Mouse (Mus musculus) heart, embryonic 13.5 days (tissue): ENCODE data around the gene 6030452D12Rik. TPM values are rescaled to one million over a fixed set of nuclear protein-coding genes. Genes with fewer than 3 reads are reported as not detected.

Experiments used
- ATAC-seq: fragments of 200-750 bp; cut with Nextera tagmentation; 2 replicates; pipeline ENCODE4 v1.8.0; 2017; ENCODE audit warnings: moderate TSS enrichment; ENCODE audit not compliant: insufficient number of reproducible peaks, low FRiP score, low TSS enrichment; ENCODE audit errors: extremely low read depth
- H3K27ac ChIP-seq: fragments of 300-500 bp; sonication (generic); replicated peaks from 2 replicates; pipeline ENCODE4 v1.5.1; 2015; ENCODE audit warnings: moderate library complexity, mild to moderate bottlenecking, inconsistent platforms
- H3K27me3 ChIP-seq: fragments of 300-500 bp; sonication (generic); replicated peaks from 2 replicates; pipeline ENCODE4 v1.6.1; 2015; ENCODE audit warnings: mild to moderate bottlenecking, inconsistent platforms
- H3K36me3 ChIP-seq: fragments of 300-500 bp; sonication (generic); 2 replicates; pipeline ENCODE4 v1.6.1; 2015; ENCODE audit warnings: mild to moderate bottlenecking, inconsistent platforms
- H3K4me1 ChIP-seq: fragments of 300-500 bp; sonication (generic); 2 replicates; pipeline ENCODE4 v1.6.1; 2015; ENCODE audit warnings: inconsistent platforms
- H3K4me2 ChIP-seq: fragments of 300-500 bp; sonication (generic); 2 replicates; pipeline ENCODE4 v1.6.1; 2015; ENCODE audit warnings: inconsistent platforms, mild to moderate bottlenecking, moderate library complexity
- H3K4me3 ChIP-seq: fragments of 300-500 bp; sonication (generic); 2 replicates; pipeline ENCODE4 v1.5.1; 2015; ENCODE audit warnings: moderate library complexity, mild to moderate bottlenecking, inconsistent platforms
- H3K9ac ChIP-seq: fragments of 300-500 bp; sonication (generic); 2 replicates; pipeline ENCODE4 v1.6.1; 2015; ENCODE audit warnings: inconsistent platforms, mild to moderate bottlenecking, moderate library complexity
- H3K9me3 ChIP-seq: fragments of 300-500 bp; sonication (generic); 2 replicates; pipeline ENCODE4 v1.6.1; 2016; ENCODE audit warnings: inconsistent platforms
- WGBS: fragments of 180-500 bp; shearing (Covaris S2); methylation state at CpG from one replicate; pipeline ENCODE4 v1.1.7; 2015; ENCODE audit warnings: mixed read lengths; 5-methylcytosine and 5-hydroxymethylcytosine counted together
- polyA plus RNA-seq: library from polyadenylated mRNA; unstranded; fragments of >200 nt; fragmentation: Nextera tagmentation; extraction: Ambion mirVana; gene quantifications from 2 replicates; pipeline ENCODE4 v1.2.1, GENCODE M21; 2015

The 6030452D12Rik gene
- polyA plus RNA-seq: not detected in 2 replicates

DNA sequence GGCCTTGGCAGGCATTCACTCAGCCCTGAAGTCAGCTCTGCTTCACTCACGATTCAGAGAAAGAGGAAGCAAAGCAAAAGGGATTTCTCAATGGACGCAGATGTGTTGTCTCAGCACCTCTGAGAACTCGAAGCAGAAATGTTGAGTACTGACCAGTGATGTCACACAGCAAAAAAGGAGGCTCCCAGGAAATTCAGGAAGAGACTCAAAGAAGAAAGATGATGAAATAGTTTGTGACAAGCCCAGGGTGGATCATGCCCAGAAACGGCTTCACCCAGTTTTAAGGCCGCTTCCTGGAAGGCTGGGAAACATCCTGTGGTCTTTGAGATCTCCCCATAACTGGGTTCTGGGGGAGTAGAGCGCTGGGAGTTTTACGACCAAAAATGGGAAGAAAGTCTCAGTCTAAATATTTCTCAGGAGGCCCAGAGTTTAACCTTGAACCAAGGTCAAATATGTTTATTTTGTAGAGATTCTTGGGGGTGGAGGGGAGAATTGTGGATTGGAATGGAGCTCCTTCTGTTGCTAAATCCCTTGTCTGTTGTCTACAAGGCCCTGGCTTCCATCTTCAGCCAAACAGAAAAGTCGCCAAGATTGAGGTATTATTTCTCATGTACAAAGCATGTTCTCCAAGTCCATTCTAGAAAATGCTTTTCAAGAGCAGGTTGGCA lies at the start of gene 6030452D12Rik:
Gene 6030452D12Rik (plus strand): TSS at position 505 of the 668 bp plus-strand sequence.
- H3K9me3 ChIP-seq: no peaks in the 10 kb centered on the region
- 70% methylated on average over 8 of the region's 8 CpGs for WGBS
- no peak within 1 kb of the TSS for H3K4me2 ChIP-seq
- H3K4me3 ChIP-seq: no peak within 1 kb of the TSS
- ATAC-seq: no peak
- no peaks in the 10 kb centered on the region for H3K27me3 ChIP-seq
- peak within 1 kb of the TSS; percentile 7; the same call in 1 of the 2 replicates for H3K27ac ChIP-seq
- peaks cover 9% of the 10 kb centered on the region for H3K4me1 ChIP-seq
- no peak within 1 kb of the TSS; the same call in 1 of the 2 replicates for H3K9ac ChIP-seq
- H3K36me3 ChIP-seq: no peaks in the 10 kb centered on the region

DNA sequence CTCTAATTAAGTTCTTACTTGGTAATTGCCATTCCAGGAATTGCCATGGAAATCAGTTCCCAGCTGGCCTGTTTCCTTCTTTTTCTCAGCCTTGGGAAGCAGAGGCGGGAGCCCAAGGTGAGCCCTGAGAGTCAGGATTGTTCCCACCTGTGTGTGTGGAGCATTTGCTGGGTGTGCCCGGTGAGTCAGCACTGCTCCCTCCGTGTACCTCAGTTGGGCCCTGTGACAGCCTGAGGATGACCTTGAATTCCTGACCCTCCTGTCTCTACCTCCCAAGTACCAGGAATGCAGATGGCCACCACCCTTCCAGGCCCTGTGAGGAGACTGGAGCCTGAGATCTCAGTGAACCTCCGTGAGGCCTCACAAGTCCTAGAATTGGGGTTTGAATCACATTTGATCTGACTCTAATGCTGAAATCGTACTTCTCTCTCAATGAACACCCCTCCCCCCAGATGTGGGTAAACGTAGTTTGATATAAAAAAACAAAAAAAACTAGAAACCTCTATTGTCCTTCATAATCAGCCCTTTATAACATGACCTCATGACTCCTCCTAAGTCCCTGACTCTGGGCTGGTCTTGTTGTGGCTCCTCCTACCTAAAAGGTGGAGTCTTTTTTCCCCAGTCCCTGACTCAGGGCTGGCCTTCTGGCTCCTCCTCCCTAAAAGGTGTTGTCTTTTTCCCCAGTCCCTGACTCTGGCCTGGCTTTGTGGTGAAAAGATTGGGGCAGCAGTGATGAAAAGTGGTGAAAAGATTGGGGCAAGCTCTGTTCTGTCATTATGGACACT lies 48.8 kb upstream of the 6030452D12Rik start:
- Histone ChIP-seq H3K27me3 (no peaks in the 10 kb centered on the region), H3K36me3 (no peaks in the 10 kb centered on the region), H3K27ac (no peak overlapping the region), H3K4me1 (no peaks in the 10 kb centered on the region), H3K4me2 (no peak overlapping the region), H3K9ac (no peak overlapping the region), H3K9me3 (no peaks in the 10 kb centered on the region), H3K4me3 (no peak overlapping the region)
- WGBS: 70% methylated on average over 6 of the region's 6 CpGs
- ATAC-seq: no peak

DNA sequence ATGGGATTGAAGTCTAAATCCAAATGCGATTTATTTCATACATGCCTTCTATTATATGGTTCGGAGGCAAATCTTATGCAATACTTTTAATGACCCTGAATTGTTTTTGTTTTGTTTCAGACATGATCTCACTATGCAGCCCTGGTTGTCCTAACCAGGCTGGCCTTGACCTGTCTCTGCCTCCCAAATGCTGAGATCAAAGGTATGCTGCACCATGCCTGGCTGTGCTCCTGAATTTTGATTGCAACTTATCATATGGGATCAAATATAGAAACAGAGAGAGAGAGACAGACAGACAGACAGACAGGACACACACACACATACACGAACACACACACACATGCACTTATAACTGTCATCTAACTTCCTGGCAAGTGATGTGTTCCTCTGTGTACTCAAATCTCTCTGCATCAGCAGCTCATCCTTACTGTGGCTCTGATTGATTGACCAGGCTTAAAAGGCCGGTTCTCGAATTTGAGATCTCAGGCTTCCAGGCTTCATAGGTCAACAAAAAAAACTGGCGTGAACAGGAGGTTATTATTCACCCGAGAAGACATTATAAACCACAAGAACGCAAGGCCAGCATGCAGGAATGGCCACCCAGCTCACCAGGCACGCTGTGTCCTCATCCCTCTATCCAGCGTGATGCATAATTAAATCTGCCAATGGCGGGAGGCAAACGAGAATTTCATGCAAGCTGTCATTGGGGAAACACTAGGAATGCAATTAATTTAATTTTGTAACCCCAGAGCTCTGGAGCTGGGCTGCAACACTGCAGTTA lies 47.4 kb upstream of the 6030452D12Rik start:
- Histone ChIP-seq H3K4me1 (no peaks in the 10 kb centered on the region), H3K27me3 (no peaks in the 10 kb centered on the region), H3K4me3 (no peak overlapping the region), H3K9me3 (no peaks in the 10 kb centered on the region), H3K27ac (no peak overlapping the region), H3K4me2 (no peak overlapping the region), H3K9ac (no peak overlapping the region), H3K36me3 (no peaks in the 10 kb centered on the region)
- 73% methylated on average over 12 of the region's 12 CpGs for WGBS
- ATAC-seq: no peak

DNA sequence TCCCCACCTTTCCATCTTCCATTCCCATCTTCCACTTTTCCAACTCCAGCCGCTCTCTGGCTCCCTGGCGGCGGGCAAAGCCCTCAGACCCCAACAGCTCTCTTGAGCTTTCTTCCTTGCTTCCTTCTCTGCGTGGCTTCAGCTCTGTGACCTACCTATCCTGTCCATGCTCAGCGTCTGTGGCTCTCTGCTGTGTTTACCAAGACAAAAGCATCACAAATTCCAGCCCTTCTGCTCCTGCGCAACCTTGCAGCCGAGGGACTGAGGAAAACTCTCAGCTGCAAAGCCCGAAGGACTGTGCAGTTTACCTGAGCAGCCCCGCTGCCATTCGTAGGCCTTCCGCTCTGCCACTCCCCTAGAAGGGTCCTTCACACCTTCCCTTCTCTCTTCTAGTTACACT lies 46.3 kb upstream of the 6030452D12Rik start:
- Histone ChIP-seq H3K9me3 (no peaks in the 10 kb centered on the region), H3K9ac (no peak overlapping the region), H3K4me2 (no peak overlapping the region), H3K36me3 (no peaks in the 10 kb centered on the region), H3K27me3 (no peaks in the 10 kb centered on the region), H3K27ac (no peak overlapping the region), H3K4me3 (no peak overlapping the region), H3K4me1 (no peaks in the 10 kb centered on the region)
- no peak for ATAC-seq
- WGBS: 63% methylated on average over 11 of the region's 11 CpGs

DNA sequence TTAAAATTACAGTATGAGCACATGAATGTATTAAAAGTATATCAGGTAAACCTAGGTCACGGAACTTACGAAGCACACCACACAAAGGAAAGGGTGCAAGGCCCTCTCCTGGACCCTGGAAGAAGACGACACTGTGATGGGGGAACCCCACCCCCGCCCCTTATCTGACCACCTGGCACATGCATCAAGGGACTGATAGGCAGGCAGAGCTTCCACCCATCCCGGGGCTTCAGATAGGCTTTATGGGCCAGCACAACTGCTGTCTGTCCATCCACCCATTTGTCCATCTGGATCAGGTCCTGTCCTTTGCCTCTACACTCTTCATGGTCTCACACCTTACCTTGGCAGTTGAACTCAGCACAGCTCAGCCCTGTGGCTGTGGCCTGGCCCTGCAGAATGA lies 38.2 kb upstream of the 6030452D12Rik start:
- Histone ChIP-seq H3K36me3 (no peaks in the 10 kb centered on the region), H3K4me2 (no peak overlapping the region), H3K27ac (no peak overlapping the region), H3K27me3 (no peaks in the 10 kb centered on the region), H3K9ac (peak overlapping the region; percentile 12; the same call in 1 of the 2 replicates), H3K9me3 (no peaks in the 10 kb centered on the region), H3K4me3 (no peak overlapping the region), H3K4me1 (peaks cover 23% of the 10 kb centered on the region)
- WGBS: 45% methylated on average over 5 of the region's 5 CpGs
- no peak for ATAC-seq

DNA sequence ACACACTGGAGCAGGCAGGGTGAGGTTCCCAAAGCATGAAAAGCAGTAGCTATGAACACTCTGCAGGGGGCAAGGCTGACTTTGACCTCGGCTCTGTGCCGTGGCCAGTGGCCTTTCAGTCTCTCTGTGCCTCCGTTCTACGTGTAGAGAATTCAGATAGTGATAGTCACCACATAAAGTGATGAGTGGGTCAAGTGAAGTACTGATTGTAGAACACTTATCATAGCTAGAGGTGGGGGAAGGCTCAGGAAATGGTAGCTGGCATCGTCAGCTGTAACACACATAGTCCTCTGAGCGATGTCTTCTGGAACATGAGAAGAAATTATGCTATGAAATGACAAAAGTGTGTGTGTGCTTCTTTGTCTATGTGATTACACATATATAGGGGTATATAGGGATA lies 36.5 kb upstream of the 6030452D12Rik start:
- Histone ChIP-seq H3K27me3 (no peaks in the 10 kb centered on the region), H3K4me3 (no peak overlapping the region), H3K9ac (no peak overlapping the region), H3K4me1 (peaks cover 23% of the 10 kb centered on the region), H3K9me3 (no peaks in the 10 kb centered on the region), H3K36me3 (no peaks in the 10 kb centered on the region), H3K27ac (no peak overlapping the region), H3K4me2 (no peak overlapping the region)
- no peak for ATAC-seq
- WGBS: 26% methylated on average over 6 of the region's 6 CpGs

DNA sequence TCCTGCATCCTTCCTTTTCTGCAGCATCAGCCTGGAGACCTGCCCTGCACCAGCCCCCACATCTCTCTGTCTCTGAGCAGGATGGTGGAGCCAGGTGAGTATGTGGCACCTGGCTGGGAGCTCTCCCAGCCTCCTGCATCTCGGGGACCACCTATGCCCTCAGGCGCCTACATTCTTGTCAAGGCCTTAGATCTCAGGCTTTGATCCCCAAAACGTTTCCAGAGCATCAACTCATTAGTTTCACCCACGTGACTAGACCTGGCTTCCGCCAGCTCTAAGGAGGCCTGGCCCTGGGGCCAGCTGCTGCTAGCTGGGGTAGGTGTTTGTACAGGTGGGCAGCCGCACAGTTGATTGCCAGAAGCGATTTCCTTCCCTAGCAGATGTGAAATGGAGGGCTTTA lies 30.8 kb upstream of the 6030452D12Rik start:
- Histone ChIP-seq H3K4me2 (no peak overlapping the region), H3K36me3 (no peaks in the 10 kb centered on the region), H3K9me3 (no peaks in the 10 kb centered on the region), H3K27ac (no peak overlapping the region), H3K9ac (no peak overlapping the region), H3K27me3 (no peaks in the 10 kb centered on the region), H3K4me1 (no peaks in the 10 kb centered on the region), H3K4me3 (no peak overlapping the region)
- 55% methylated on average over 7 of the region's 7 CpGs for WGBS
- no peak for ATAC-seq

DNA sequence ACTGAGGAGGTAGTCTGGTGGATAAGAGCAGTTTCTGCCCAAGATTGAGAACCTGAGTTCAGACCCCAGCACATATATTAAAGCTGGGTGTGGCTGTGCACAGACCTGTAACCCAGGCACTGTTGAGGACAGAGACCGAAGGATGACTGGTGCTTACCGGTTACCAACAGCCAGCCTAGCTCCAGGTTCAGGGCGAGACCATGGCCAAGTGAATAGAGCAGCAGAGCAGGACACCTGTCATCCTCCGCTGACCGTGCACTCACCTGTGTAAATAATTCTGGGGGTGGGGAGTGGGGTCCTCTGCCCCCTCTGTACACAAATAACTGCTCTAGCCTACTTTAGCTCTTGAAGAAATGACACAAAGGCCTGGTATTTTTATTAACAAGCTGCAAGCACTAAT lies 26.3 kb upstream of the 6030452D12Rik start:
- no peak overlapping the region for H3K27ac ChIP-seq
- ATAC-seq: no peak
- no peaks in the 10 kb centered on the region for H3K27me3 ChIP-seq
- H3K9ac ChIP-seq: no peak overlapping the region
- no peak overlapping the region for H3K4me2 ChIP-seq
- 0 out of 2 replicates have a peak, but pooled peaks cover 7% of the 10 kb centered on the region for H3K9me3 ChIP-seq
- H3K36me3 ChIP-seq: no peaks in the 10 kb centered on the region
- 94% methylated on average over 5 of the region's 5 CpGs for WGBS
- H3K4me3 ChIP-seq: no peak overlapping the region
- H3K4me1 ChIP-seq: no peaks in the 10 kb centered on the region

DNA sequence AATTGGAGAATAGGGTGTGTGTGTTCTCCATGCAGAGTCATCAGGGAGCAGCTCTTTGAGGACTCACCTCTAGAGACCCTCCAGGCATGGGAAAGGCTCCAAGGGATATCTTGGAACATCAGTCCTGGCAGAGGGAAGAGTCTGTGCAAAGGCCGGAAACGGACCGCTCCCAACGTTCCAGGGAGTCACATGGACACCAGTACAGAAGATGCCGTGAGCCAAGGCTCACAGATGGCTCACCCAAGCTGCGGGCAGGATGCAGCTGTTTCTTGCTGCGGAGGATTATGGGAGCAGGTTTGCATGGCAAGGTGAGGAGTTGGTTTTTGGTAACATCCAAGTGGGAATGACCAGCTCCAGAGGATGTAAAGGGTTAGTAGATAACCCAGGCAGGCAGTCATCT lies 3.9 kb downstream of the 6030452D12Rik start:
- 91% methylated on average over 7 of the region's 7 CpGs for WGBS

DNA sequence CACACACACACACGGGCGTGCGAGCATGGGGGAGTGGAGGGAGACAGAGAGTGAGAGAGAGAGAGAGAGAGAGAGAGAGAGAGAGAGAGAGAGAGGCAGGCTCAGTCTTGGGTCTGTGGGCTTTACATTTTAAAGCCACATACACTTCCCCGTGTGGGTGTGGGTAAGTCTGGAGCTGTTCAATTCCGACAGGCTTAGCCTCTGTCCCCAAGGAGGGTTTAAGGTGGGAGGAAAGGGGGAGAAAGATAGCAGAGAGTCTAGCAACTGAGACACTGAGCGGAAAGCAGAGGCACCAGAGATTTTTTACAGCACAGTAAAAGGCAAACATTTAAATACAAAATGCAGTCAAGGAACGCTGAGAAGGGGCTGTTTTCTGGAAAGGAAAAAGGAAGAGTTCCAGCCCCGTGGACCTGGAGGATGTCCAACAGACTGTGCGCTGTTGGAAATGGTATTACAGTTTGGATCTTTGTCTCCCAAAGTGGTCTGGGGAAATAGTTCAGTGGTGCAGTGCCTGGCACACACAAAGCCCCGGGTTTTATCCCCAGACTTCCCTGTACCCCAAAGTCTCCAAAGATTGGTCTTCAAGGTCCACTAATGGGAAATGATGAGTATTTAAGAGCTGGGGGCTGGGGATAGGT lies 5.1 kb downstream of the 6030452D12Rik start:
- H3K27ac ChIP-seq: peak overlapping the region; percentile 56

More for the DNA sequence above, 3.9 kb downstream of the 6030452D12Rik start:
- no peak overlapping the region for H3K9ac ChIP-seq
- no peak overlapping the region for H3K27ac ChIP-seq
- no peaks in the 10 kb centered on the region for H3K36me3 ChIP-seq
- H3K4me2 ChIP-seq: no peak overlapping the region
- no peak overlapping the region for H3K4me3 ChIP-seq
- no peak for ATAC-seq
- H3K27me3 ChIP-seq: 0 out of 2 replicates have a peak, but pooled peaks cover 6% of the 10 kb centered on the region
- H3K9me3 ChIP-seq: no peaks in the 10 kb centered on the region
- H3K4me1 ChIP-seq: peaks cover 29% of the 10 kb centered on the region

DNA sequence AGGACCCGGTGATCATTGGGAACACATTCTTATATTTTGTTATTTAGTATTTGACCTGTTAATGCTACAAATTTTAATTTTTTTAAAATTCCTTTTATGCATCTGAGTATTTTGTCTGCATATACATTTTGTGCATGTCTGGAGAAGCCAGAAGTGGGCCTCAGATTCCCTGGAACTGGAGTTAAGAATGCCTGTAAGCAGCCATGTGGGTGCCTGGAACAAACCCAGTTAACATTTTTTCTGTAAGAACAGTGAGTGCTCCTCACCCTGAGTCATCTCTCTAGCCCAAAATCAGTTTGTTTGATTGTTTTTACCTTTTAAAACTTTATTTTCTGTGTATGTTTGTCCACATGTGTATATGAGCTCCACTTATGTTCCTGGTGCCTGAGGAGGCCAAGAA lies 5.8 kb downstream of the 6030452D12Rik start:
- Histone ChIP-seq H3K27me3 (0 out of 2 replicates have a peak, but pooled peaks cover 6% of the 10 kb centered on the region), H3K4me1 (peaks cover 27% of the 10 kb centered on the region), H3K4me3 (no peak overlapping the region), H3K36me3 (no peaks in the 10 kb centered on the region), H3K4me2 (no peak overlapping the region), H3K27ac (no peak overlapping the region), H3K9me3 (no peaks in the 10 kb centered on the region), H3K9ac (no peak overlapping the region)
- no peak for ATAC-seq
- 82% methylated on average over 1 of the region's 1 CpGs for WGBS

More for the DNA sequence above, 5.1 kb downstream of the 6030452D12Rik start:
- Histone ChIP-seq H3K27me3 (0 out of 2 replicates have a peak, but pooled peaks cover 6% of the 10 kb centered on the region), H3K9ac (no peak overlapping the region), H3K36me3 (no peaks in the 10 kb centered on the region), H3K4me3 (no peak overlapping the region), H3K4me2 (0 out of 2 replicates have a peak overlapping the region, but pooled peaks have one; percentile 13), H3K4me1 (peaks cover 30% of the 10 kb centered on the region), H3K9me3 (no peaks in the 10 kb centered on the region)
- WGBS: 44% methylated on average over 7 of the region's 10 CpGs
- no peak for ATAC-seq
